Mouse (Mus musculus): ENCODE measurements around the gene Mab21l2.

DNA sequence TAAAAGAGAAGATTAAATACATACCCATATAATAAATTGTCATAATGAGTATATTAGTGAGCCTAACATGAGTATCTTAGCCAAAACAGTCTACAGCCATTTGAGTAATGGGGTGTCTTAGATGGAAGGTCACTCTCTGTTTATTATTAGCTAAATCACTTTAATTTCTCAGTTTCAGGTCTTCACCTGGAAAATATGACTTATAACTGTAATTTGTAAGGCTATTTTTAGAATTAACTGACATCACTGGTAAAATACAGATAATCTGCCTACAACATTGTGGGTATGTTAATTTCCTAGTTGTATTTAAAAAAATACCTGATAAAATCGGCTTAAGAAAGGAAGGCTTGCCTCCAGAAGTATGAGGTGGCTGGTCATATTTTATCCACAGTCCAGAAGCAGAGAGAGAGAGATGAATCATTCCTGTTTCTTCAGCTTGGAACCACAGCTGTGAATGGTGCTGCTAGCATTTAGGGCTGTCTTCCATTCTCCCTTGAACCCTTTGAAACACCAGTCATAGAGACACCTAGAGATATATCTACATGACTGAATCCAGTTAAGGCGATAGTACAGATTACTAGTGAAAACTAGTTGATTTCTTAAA, 29.8 kb downstream of the Mab21l2 start:
- TF ChIP-seq POLR2A (IDR thresholded peaks at IDR 0.05; ENCODE audit: low read depth, low read length) (no peak), CTCF (IDR thresholded peaks at IDR 0.05; ENCODE audit: extremely low read depth, insufficient read depth, insufficient read length, insufficient replicate concordance) (no peak)
